Mouse (Mus musculus) brown adipose tissue, adult 24 weeks (tissue): ENCODE measurements around the gene Map2k1. TPM values are rescaled to one million over a fixed set of nuclear protein-coding genes. Genes with fewer than 3 reads are reported as not detected.
"Not testable (repeated sequence)": the region's sequence is repeated elsewhere in the genome, so short reads cannot be mapped to it uniquely, and the experiment has no call there.

Source experiments
- H3K27ac ChIP-seq: fragments of 200-500 bp; replicated peaks from 2 replicates; pipeline ENCODE4 v1.5.1; 2012; ENCODE audit warnings: low read depth, mild to moderate bottlenecking, low read length
- H3K4me1 ChIP-seq: fragments of 200-500 bp; 2 replicates; pipeline ENCODE4 v1.6.1; 2012; ENCODE audit warnings: low read length, mixed read lengths; ENCODE audit not compliant: control insufficient read depth, insufficient read depth, insufficient read length
- H3K4me3 ChIP-seq: fragments of 200-500 bp; 2 replicates; pipeline ENCODE4 v1.5.1; 2012; ENCODE audit warnings: low read depth, mild to moderate bottlenecking, low read length, moderate library complexity; ENCODE audit not compliant: insufficient read depth
- polyA plus RNA-seq: library from polyadenylated mRNA; stranded (reverse); fragments of >200 nt; gene quantifications from 2 replicates; pipeline ENCODE4 v1.2.4, GENCODE M21; 2012; ENCODE audit not compliant: missing spikeins, insufficient read depth, insufficient read length

The Map2k1 gene
- polyA plus RNA-seq, 1 experiment: 33.1 TPM

DNA sequence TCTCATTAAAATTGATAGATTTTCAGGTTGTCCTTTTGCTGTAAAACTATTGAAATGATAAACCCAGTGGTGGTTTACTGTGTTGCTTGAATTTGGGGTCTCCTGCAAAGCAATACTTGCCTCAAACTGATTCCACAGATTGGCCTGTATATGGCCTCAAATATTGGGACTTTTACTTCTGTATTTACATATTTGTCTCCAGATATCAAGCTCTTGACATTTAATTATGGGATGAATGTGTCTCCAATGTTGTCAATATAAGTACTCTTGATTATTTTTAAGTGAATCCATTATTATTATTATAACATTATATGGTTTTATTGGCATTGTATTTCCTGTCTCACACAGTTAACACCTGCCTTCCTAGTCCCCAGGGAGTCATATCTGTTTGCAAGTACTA lies 79.1 kb downstream of the Map2k1 start:
- no peaks in the 10 kb centered on the region for H3K4me1 ChIP-seq
- peak overlapping the region; percentile 88; the same call in 1 of the 2 replicates for H3K4me3 ChIP-seq
- no peak overlapping the region for H3K27ac ChIP-seq

DNA sequence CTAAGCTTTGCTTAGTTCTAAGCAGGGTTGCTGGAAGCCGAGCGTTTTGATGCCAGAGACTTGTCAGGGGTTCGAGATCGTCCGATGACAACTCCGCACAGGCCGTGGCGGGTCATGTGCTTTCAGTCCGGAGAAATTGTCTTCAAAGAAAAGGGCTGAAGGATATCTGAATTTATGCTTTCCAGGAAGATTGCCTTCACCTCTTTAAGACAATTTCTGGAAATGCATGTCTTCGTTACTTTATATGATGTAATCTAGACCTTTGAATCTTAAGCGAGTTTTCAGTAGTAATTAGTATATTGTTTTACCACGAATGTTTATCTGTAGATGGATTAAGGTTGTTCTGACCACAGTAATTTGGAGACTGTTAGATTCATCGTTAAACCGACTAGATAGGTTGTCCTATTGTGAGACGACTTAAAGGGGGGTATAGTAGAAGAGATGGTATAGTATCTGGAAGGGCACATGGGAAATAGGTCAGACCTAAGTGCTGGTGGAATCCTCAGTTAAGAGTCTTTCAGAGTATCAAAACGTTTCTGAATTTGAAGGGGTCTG lies 79.7 kb downstream of the Map2k1 start:
- Histone ChIP-seq H3K4me1 (no peaks in the 10 kb centered on the region), H3K4me3 (peak overlapping the region; percentile 88), H3K27ac (peak overlapping the region; percentile 85)

DNA sequence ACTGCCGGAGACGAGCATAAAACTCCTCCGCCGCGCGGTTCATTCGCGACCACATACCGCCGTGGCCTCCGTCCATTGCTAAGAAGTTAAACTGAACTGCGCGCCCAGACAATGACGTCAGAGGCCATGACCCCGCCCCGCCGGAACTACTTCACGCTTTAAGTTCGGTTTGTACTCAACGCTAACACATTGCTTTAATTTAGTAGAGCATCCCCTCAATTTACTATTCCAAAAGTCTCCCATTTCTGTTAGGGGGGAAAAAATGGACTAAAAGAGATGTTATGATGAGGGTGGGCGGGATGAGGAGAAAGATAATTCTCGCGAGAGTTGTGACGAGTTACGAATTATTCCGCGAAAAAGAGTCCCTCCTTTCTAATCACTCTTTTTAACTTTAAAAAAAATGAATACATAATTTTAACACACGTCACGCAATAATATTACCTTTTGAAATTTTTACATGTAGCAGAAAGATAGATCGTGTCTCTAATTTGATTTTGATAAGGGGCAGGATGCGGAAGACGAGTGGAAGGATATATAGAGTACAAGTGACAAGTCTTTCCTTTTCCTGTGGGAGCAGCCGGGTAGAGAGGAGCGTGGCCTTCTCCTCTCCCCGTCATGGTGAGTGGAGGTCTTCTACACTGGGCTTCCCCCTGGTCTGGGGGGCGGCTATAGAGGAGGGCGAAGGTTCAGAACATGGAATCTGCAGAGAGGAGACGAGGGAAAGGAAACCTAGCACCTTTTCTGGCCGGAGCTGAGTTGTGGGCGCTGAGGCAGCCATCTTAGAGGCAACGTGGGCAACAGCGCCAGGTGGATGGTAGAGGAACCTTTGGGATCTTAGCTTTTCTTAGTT lies 80.4 kb downstream of the Map2k1 start, which contains the start of the genes Zwilch and Rpl4:
Gene Zwilch, minus strand, starts transcription at position 289 of the 850 bp plus-strand sequence.
Gene Rpl4, plus strand, starts transcription at position 560 of the 850 bp plus-strand sequence.
- H3K4me3 ChIP-seq: peak within 1 kb of the TSS; percentile 88
- H3K4me1 ChIP-seq: no peaks in the 10 kb centered on the region
- H3K27ac ChIP-seq: peak within 1 kb of the TSS; percentile 99

DNA sequence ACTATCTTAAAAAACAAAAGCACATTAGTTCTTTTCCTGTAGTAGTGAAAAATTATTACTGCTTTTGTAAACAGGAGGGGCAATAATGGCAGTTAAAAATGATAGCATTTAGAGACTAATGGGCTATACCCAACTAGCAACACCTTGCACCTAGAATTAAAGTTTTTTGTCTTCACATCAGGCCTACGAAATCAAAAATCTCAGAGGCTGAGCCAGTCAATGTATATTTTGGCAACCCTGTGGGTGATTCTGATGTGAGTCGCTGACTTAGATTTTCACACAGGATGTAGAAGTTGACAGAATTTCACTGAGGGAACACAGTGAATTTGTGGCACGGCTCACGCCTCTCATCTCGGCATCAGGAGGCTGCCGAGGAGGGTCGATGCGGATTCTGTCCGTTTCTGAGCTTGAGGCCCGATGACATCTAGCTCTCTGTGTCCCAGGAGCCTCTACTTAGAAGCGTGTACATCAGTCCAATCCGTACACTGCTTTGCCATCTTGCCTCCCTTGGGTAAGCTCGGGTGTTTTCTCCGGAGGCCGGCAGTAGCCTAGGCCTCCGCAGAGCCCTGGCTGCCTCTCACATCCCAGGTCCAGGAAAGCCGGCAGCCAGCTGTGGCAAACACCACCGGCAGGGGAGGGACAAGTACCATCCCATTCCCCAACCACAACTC lies 81.2 kb downstream of the Map2k1 start:
- H3K4me1 ChIP-seq: no peaks in the 10 kb centered on the region
- H3K27ac ChIP-seq: no peak overlapping the region
- peak overlapping the region; percentile 80 for H3K4me3 ChIP-seq

DNA sequence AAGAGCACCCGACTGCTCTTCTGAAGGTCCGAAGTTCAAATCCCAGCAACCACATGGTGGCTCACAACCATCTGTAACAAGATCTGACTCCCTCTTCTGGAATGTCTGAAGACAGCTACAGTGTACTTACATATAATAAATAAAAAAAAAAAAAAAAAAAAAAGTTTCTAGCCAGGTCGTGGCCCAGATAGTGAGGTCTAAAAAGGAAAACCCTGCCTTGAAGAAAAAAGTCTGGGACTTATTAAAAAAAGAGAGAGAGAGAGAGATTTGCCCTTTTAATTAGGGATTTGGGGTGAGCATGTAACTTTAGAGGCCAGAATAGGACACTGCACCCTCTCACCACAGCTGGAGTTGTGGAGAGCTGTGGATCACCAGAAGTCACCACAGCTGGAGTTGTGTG lies 83.5 kb downstream of the Map2k1 start:
- not testable (repeated sequence) for H3K4me3 ChIP-seq, H3K4me1 ChIP-seq, H3K27ac ChIP-seq

- H3K4me3 ChIP-seq: no peak overlapping the region
These were observed 93.0 kb downstream of the Map2k1 start for GRCm38 (mm10) chr9:64160471-64160870.

GRCm38 (mm10) chr9:64156641-64157040 lies 96.8 kb downstream of the Map2k1 start:
- Histone ChIP-seq H3K4me3 (no peak overlapping the region), H3K4me1 (no peaks in the 10 kb centered on the region), H3K27ac (no peak overlapping the region)

More at GRCm38 (mm10) chr9:64160471-64160870, 93.0 kb downstream of the Map2k1 start:
- Histone ChIP-seq H3K27ac (no peak overlapping the region), H3K4me1 (no peaks in the 10 kb centered on the region)

- Histone ChIP-seq H3K4me1 (no peaks in the 10 kb centered on the region), H3K4me3 (no peak overlapping the region), H3K27ac (no peak overlapping the region)
These were observed 113.6 kb downstream of the Map2k1 start for GRCm38 (mm10) chr9:64139879-64140278.

GRCm38 (mm10) chr9:64138896-64139295 lies 114.5 kb downstream of the Map2k1 start:
- H3K4me1 ChIP-seq, H3K27ac ChIP-seq, H3K4me3 ChIP-seq: not testable (repeated sequence)

Other genes with a start within 250 kb of the Map2k1 start
- 5.3 and 14.8 TPM in 2 replicates for gene Smad6, start 231.6 kb downstream of the Map2k1 start, polyA plus RNA-seq
- gene Lctl, start 136.5 kb downstream of the Map2k1 start, polyA plus RNA-seq: 57.9 and 76.0 TPM in 2 replicates
- 2.3 TPM in 1 of 2 replicates, not detected in the other for gene Zwilch, start 80.5 kb downstream of the Map2k1 start, polyA plus RNA-seq
- 420 and 430 TPM in 2 replicates for gene Rpl4, start 80.3 kb downstream of the Map2k1 start, polyA plus RNA-seq
- 62.6 and 69.4 TPM in 2 replicates for gene Snapc5, start 74.4 kb downstream of the Map2k1 start, polyA plus RNA-seq
- gene Uchl4, start 18.4 kb downstream of the Map2k1 start, polyA plus RNA-seq: 3.3 and 7.9 TPM in 2 replicates
- gene Tipin, start 27.9 kb upstream of the Map2k1 start, polyA plus RNA-seq: 19.1 and 20.8 TPM in 2 replicates
- gene Dis3l, start 87.7 kb upstream of the Map2k1 start, polyA plus RNA-seq: 18.0 and 18.7 TPM in 2 replicates
- not detected in 2 replicates for gene Megf11, start 132.0 kb upstream of the Map2k1 start, polyA plus RNA-seq